Mouse (Mus musculus) brain, embryonic 14.5 days (tissue): ENCODE data around the gene Plce1.

Experiments
- CTCF ChIP-seq: fragments of 200-500 bp; IDR thresholded peaks from 2 replicates; pipeline ENCODE4 v1.5.1; 2012; ENCODE audit warnings: inconsistent platforms, mild to moderate bottlenecking, moderate library complexity, borderline replicate concordance; ENCODE audit not compliant: insufficient read depth, insufficient read length; ENCODE audit errors: extremely low read depth
- POLR2A ChIP-seq: fragments of 200-500 bp; IDR thresholded peaks from 2 replicates; pipeline ENCODE4 v1.6.1; 2012; ENCODE audit warnings: mild to moderate bottlenecking, inconsistent platforms, borderline replicate concordance; ENCODE audit not compliant: poor library complexity, insufficient read depth, insufficient read length, severe bottlenecking; ENCODE audit errors: extremely low read depth

DNA sequence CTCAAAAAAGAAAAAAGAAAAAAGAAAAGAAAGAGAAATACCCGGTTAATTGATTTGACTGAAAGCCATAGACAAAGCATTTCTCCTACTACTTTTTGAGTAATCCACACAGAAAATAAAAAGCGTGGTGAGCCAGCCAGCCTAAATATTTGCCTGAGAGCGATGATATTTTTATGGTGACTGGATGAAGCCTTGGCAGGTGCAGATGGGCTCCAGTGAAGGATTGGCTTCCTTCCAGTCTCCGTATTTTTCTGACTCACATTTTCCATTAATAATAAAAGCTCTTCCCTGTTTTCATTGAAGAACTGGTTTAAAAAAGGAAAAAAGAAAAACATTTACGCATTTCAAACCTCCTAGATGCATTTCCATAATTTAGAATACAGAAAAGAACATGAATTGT lies 243.1 kb downstream of the Plce1 start:
- TF ChIP-seq CTCF (no peak), POLR2A (no peak)
